Mouse (Mus musculus): Measurements from ENCODE around the gene Gse1.

DNA sequence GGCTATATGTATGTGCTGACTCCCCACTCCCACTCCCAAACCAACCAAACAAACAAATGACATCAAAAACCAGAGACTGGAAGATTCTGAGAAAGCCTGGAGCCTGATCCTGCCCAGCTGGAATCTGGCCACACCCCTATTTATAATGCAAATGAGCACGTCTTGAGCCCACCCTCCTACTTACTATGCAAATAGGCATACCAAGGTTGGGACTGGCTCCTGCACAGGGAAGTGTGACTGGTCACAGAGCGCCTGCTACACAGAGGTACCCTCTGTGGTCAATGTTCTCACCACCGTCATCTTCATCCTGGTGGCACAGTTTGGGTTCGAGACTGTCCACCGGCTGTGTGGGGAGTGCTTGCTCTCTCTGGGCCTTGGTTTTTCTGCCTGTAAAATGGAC is 146.9 kb downstream of the Gse1 start:
- TF ChIP-seq MAFK (IDR thresholded peaks at IDR 0.05; ENCODE audit: insufficient read depth, low read depth, low read length) = no peak
- TF ChIP-seq ZNF384 (IDR thresholded peaks at IDR 0.05; ENCODE audit: low read depth, low read length) = no peak
